In the genomic region with DNA sequence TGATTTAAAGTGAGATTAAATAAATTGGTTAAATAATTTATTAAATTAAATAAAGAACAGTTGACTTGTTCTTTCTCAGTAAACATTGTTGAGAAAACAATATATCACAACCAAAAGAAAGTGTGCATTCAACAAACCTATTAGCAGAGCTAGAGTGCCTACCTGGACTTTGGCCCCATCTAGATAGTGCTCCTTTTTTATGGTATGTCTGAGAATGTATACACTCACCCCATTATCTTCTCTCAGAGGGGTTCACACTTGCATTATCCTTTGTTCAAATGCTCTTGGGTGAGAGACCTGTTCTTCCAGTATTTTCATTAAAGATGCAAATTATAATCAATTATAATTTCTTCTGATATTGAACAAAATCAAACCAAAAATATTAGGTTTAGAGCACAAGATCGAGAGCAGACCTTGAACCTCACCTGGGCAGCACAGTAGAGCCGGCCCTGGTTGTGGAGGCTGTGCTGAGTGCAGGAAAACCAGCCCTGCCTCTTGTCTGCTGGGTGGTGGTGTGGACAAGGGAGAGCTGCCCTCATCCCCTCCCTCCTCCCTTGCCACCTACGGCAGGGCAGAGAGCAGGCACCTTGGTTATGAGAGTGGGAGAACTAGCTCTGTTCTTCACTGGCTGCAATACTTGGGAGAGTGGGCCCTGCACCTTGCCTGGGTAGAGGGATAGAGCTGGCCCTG, we compare ENCODE assay signal across 21 mouse cellular contexts.
"Had no signal": no experiment of that assay in that cellular context is flagged by ENCODE, and none has a peak within 500 bp of the region (broad histone marks: within the 10 kb centered on the region; RNA-seq: fewer than 3 reads in every experiment).

No protein-coding gene starts in this region.

- H3K9me3 ChIP-seq: liver, embryonic 15.5 days; lung, embryonic 15.5 days; midbrain, embryonic 13.5 days; midbrain, embryonic 15.5 days; neural tube, embryonic 13.5 days; neural tube, embryonic 15.5 days had no signal

- H3K4me1 ChIP-seq: liver, embryonic 15.5 days; lung, embryonic 15.5 days; midbrain, embryonic 13.5 days; midbrain, embryonic 15.5 days; neural tube, embryonic 13.5 days; neural tube, embryonic 15.5 days had no signal

- H3K4me2 ChIP-seq: liver, embryonic 15.5 days; lung, embryonic 15.5 days; midbrain, embryonic 11.5 days; midbrain, embryonic 13.5 days; midbrain, embryonic 15.5 days; neural tube, embryonic 13.5 days; neural tube, embryonic 15.5 days had no signal

- H3K27me3 ChIP-seq: liver, embryonic 15.5 days; lung, embryonic 15.5 days; midbrain, embryonic 13.5 days; midbrain, embryonic 15.5 days; neural tube, embryonic 13.5 days; neural tube, embryonic 15.5 days had no signal

- ATAC-seq: liver, postnatal 0 days; lung, postnatal 0 days; midbrain, embryonic 13.5 days; midbrain, embryonic 15.5 days had no signal

- H3K36me3 ChIP-seq: liver, embryonic 15.5 days; lung, embryonic 15.5 days; midbrain, embryonic 13.5 days; midbrain, embryonic 15.5 days; neural tube, embryonic 13.5 days; neural tube, embryonic 15.5 days had no signal

- H3K27ac ChIP-seq: liver, embryonic 15.5 days; lung, embryonic 15.5 days; macrophage; midbrain, embryonic 13.5 days; midbrain, embryonic 15.5 days; neural tube, embryonic 13.5 days; neural tube, embryonic 15.5 days had no signal

- H3K9ac ChIP-seq: liver, embryonic 15.5 days; liver, postnatal 0 days; lung, embryonic 15.5 days; midbrain, embryonic 13.5 days; midbrain, embryonic 15.5 days; neural tube, embryonic 13.5 days; neural tube, embryonic 15.5 days had no signal

- DNase-seq: liver, postnatal 0 days; lung, adult 2 months; lung, postnatal 14 days; lung, postnatal 36 days; retina, postnatal 1 day; right cerebral cortex, adult 18-20 months; right cerebral cortex, postnatal 25 days; right cerebral cortex, postnatal 4 days; thymus, adult 2 months; thymus, postnatal 25 days; thymus, postnatal 4 days had no signal

- H3K4me3 ChIP-seq: liver, embryonic 15.5 days; lung, embryonic 15.5 days; midbrain, embryonic 13.5 days; midbrain, embryonic 15.5 days; myocyte; neural tube, embryonic 13.5 days; neural tube, embryonic 15.5 days had no signal
